Mouse (Mus musculus): ENCODE measurements around the gene Sema5b. TPM values are rescaled to one million over a fixed set of nuclear protein-coding genes. Genes with fewer than 3 reads are reported as not detected.

The Sema5b gene
- total RNA-seq, 2 experiments from 2014 or later = 13.2 to 17.5 TPM

DNA sequence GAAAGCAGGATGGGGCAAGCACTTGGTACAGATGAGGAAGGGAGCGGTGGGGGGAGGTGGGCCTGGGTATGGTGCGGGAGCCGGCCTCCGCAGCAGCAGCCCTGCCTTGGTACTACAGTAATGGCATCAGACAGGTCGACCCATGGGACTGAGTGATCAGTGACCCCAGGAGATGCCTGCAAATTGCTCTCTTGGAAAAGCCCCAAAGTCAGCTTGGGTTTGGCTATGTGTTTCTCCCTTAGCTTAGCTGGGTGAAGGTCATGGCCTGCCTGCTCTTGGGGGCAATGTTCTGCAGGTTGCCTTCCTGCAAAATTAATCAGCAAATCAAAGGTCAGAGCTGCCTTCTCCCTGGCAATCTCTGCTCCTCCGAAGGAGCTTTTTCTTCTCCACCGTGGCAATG, 21.7 kb upstream of the Sema5b start:
- no peak for TF ChIP-seq CTCF (IDR thresholded peaks at IDR 0.05)
- Histone ChIP-seq H3K27ac (no peak overlapping the region), H3K4me3 (no peak overlapping the region)
- intact Hi-C loops (cut with DNase I) = no loop called here
- DNase-seq (ENCODE audit: extremely low spot score in 1 of 2, low spot score in 2 of 2) = no peak

DNA sequence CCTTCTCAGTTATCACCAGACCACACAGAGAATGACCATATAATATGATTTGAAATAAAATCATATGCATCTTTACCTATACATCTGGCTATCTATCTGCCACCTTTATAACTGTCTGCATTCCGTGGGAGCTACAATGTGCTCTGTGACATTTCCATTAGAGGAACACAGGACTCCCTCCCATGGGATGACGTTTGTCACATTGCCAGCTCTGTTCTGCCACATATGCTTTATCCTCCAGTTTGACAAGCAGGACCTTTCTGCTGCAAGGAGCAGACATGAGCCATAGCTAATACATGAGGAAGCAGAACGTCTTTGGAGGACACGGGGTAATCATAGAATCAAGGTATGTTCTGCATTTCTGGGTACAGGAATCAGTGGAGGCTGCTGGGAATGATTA, 16.7 kb upstream of the Sema5b start:
- no peak overlapping the region for H3K27ac ChIP-seq
- no peak for TF ChIP-seq CTCF (IDR thresholded peaks at IDR 0.05)
- intact Hi-C loops (cut with DNase I) = no loop called here
- no peak overlapping the region for H3K4me3 ChIP-seq
- no peak for DNase-seq (ENCODE audit: extremely low spot score in 1 of 2, low spot score in 2 of 2)

DNA sequence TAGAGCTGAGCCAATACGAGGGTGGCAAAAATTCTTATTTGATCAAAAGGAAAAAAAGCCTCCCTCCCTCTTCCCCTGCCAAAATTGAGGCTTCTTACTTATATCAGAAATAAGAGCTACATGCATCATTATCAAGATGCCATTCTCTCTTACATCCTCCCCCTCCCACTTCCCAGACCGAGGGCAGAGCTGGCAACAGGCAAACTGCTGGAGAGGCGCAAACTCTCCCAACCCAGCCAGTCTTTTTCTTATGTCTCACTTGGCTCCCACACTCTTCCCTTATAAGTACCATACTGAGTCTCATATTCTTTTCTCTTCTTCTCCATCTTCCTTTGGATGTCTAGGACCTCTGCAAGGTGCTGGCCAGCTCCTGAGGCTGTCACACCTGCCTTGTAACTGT, 6.3 kb upstream of the Sema5b start:
- TF ChIP-seq CTCF (IDR thresholded peaks at IDR 0.05) = no peak
- intact Hi-C loops (cut with DNase I) = loop anchor here (5.0 kb wide), 2 partner anchors 217 to 283 kb away; no protein-coding TSS in a partner anchor
- Histone ChIP-seq H3K27ac (no peak overlapping the region), H3K4me3 (no peak overlapping the region)
- no peak for DNase-seq (ENCODE audit: extremely low spot score in 1 of 2, low spot score in 2 of 2)

DNA sequence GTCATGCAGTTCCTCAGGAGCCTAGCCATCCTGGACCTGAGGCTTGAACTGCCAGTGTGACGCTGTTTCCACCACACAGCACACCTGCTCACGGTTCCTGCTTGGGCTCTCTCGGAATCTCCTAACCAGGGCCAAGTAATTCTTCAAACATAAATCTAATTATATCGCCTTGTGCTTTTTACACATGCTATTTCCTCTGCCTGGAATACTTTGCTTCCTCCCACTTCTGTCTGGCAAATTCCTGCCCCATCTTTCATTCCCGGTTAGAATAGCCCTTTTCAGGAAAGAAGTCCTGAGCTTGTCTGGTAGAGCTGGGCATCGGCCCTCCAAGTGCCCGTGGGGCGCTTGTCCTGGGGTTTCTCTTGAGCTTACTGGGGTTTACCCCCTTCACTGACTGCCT, 3.3 kb upstream of the Sema5b start:
- intact Hi-C loops (cut with DNase I) = loop anchor here (5.0 kb wide), 2 partner anchors 220 to 280 kb away; no protein-coding TSS in a partner anchor
- H3K4me3 ChIP-seq = no peak overlapping the region
- no peak overlapping the region for H3K27ac ChIP-seq
- no peak for TF ChIP-seq CTCF (IDR thresholded peaks at IDR 0.05)
- DNase-seq (ENCODE audit: extremely low spot score in 1 of 2, low spot score in 2 of 2) = no peak

DNA sequence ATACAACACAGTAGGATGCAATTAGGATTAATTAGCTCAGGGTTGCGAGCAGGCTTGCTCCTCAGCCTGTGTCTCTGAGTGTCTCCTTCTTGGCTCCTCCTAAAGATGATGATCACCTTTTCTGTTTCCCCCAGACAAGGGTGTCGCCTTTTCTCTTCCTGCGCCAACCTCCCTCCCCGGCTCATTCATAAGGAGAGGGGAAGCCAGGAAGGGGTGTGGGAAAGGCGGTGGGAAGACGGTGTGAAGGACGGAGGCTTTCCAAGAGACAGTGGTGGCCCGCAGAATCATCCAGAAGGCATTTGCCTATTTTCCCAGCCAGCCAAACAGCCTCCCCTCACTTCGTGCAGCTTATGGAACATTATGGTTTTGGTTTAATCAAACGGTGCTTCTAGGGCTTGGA, 1.9 kb upstream of the Sema5b start:
- Histone ChIP-seq H3K4me3 (no peak overlapping the region), H3K27ac (no peak overlapping the region)
- TF ChIP-seq CTCF (IDR thresholded peaks at IDR 0.05) = no peak
- no peak for DNase-seq (ENCODE audit: extremely low spot score in 1 of 2, low spot score in 2 of 2)
- intact Hi-C loops (cut with DNase I) = loop anchor here (5.0 kb wide), 2 partner anchors 222 to 278 kb away; no protein-coding TSS in a partner anchor

- intact Hi-C loops (cut with DNase I) = loop anchor here (1.0 to 5.0 kb wide), 3 partner anchors 47 to 88 kb away; no protein-coding TSS in a partner anchor
- TF ChIP-seq CTCF (IDR thresholded peaks at IDR 0.05) = peak; percentile 77
- peak overlapping the region; percentile 63 for H3K4me3 ChIP-seq
- DNase-seq (ENCODE audit: extremely low spot score in 1 of 2, low spot score in 2 of 2) = peak; percentile 24 to 26
- no peak overlapping the region for H3K27ac ChIP-seq
These were observed 420 bp upstream of the Sema5b start for GRCm38 (mm10) chr16:35540333-35541116.

DNA sequence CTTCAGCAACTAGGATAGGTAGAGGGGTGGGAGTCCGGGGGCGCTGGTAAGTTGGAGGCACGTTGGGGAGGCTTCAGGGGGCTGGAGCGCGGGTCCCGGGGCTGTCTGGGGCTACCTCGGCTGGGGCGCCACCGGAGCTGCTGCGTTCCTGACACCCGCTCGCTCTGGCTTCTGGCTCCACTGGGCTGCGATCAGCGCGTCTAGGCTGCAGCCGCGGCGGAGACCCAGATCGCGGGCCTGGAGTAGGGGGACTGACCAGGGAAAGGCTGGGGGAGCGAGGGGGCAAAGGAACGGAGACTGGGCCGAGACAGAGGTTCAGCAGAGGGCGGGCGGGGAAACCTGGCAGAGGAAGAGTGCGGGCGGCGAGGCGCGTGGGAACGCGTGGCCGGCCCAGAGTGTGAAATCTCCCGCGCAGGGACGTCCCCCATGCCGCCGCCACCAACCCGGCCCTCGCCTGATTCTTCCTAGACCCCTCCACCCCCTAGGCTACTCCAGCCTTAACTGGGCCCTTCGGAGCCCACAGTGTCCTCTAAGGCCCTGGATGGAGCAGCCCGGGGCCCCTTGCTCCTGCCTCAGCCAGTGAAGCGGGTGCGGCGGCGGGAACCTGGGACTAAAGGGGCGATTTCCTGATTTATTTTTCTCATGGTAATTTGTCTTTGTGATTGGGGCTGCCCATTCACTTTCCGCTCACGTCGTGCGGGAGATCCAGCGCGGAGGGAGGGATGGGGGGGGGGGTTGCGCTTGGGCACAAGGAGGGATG, 896 bp downstream of the Sema5b start:
- peak; percentile 16 to 42 for DNase-seq (ENCODE audit: extremely low spot score in 1 of 2, low spot score in 2 of 2)
- Histone ChIP-seq H3K4me3 (peak overlapping the region; percentile 63), H3K27ac (no peak overlapping the region)
- intact Hi-C loops (cut with DNase I) = loop anchor here (1.0 to 5.0 kb wide), 2 partner anchors 45 to 65 kb away; no protein-coding TSS in a partner anchor
- TF ChIP-seq CTCF (IDR thresholded peaks at IDR 0.05) = no peak

GRCm38 (mm10) chr16:35542421-35542780, 1.5 kb downstream of the Sema5b start:
- no peak overlapping the region for H3K27ac ChIP-seq
- DNase-seq (ENCODE audit: extremely low spot score in 1 of 2, low spot score in 2 of 2) = no peak
- no peak for TF ChIP-seq CTCF (IDR thresholded peaks at IDR 0.05)

GRCm38 (mm10) chr16:35545723-35546122, 4.8 kb downstream of the Sema5b start:
- Histone ChIP-seq H3K4me3 (no peak overlapping the region), H3K27ac (no peak overlapping the region)
- intact Hi-C loops (cut with DNase I) = no loop called here
- no peak for TF ChIP-seq CTCF (IDR thresholded peaks at IDR 0.05)
- DNase-seq (ENCODE audit: extremely low spot score in 1 of 2, low spot score in 2 of 2) = no peak

More at GRCm38 (mm10) chr16:35542421-35542780, 1.5 kb downstream of the Sema5b start:
- intact Hi-C loops (cut with DNase I) = loop anchor here (5.0 kb wide), 1 partner anchor 65 kb away; no protein-coding TSS in a partner anchor
- H3K4me3 ChIP-seq = peak overlapping the region; percentile 63

GRCm38 (mm10) chr16:35547966-35548365, 7.0 kb downstream of the Sema5b start:
- TF ChIP-seq CTCF (IDR thresholded peaks at IDR 0.05) = no peak
- intact Hi-C loops (cut with DNase I) = no loop called here

DNA sequence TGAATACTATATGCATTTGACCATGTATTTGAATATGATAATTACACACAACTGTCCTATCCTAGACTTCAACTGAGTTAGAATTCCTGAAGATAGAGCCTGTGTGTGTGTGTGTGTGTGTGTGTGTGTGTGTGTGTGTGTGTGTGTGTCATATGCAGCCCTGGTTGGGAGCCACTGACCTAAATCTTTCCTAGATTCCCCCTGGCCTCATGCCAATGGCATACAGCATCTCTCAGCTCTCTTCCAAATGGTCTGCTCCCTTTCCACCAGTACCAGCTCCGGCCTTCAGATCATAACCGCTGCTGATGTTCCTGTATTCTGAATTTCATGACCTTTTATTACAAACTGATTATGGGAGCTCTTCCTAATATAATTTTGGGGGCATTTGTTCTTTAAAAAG, 8.4 kb downstream of the Sema5b start:
- intact Hi-C loops (cut with DNase I) = no loop called here

More at GRCm38 (mm10) chr16:35547966-35548365, 7.0 kb downstream of the Sema5b start:
- no peak overlapping the region for H3K27ac ChIP-seq
- H3K4me3 ChIP-seq = no peak overlapping the region
- DNase-seq (ENCODE audit: extremely low spot score in 1 of 2, low spot score in 2 of 2) = no peak

More for the DNA sequence above, 8.4 kb downstream of the Sema5b start:
- Histone ChIP-seq H3K27ac (no peak overlapping the region), H3K4me3 (no peak overlapping the region)
- no peak for TF ChIP-seq CTCF (IDR thresholded peaks at IDR 0.05)
- DNase-seq (ENCODE audit: extremely low spot score in 1 of 2, low spot score in 2 of 2) = no peak

All from left cerebral cortex, adult 2 months (tissue).